Mouse (Mus musculus): ENCODE data around the gene Chek2. TPM values are rescaled to one million over a fixed set of nuclear protein-coding genes. Genes with fewer than 3 reads are reported as not detected.
A peak's percentile ranks its signal among the peaks of the same experiment; 100 is the strongest.
"Not testable (repeated sequence)": the region's sequence is repeated elsewhere in the genome, so short reads cannot be mapped to it uniquely, and the experiment has no call there.

The Chek2 gene
- polyA plus RNA-seq, 1 experiment from 2014 or later, result 37.2 TPM

GRCm38 (mm10) chr5:110808061-110808631 lies 31.6 kb upstream of the Chek2 start:
- Histone ChIP-seq H3K9me3 (replicated peaks) (no peaks in the 10 kb centered on the region), H3K9ac (peak overlapping the region; percentile 99), H3K27ac (replicated peaks) (peak overlapping the region; percentile 93), H3K36me3 (replicated peaks) (peaks cover 35% of the 10 kb centered on the region), H3K4me1 (replicated peaks) (peaks cover 69% of the 10 kb centered on the region), H3K4me2 (peak overlapping the region; percentile 88), H3K4me3 (replicated peaks) (peak overlapping the region; percentile 96), H3K27me3 (no peaks in the 10 kb centered on the region)
- whole genome bisulfite sequencing (ENCODE audit: insufficient replicate concordance), result under 1% methylated on average over 14 of the region's 14 CpGs
- ATAC-seq (ENCODE audit: insufficient read depth), result peak; percentile 75

- H3K4me3 ChIP-seq (replicated peaks), result peak overlapping the region; percentile 96
- H3K9me3 ChIP-seq (replicated peaks), result no peaks in the 10 kb centered on the region
- H3K4me2 ChIP-seq, result peak overlapping the region; percentile 88
- H3K36me3 ChIP-seq (replicated peaks), result peaks cover 32% of the 10 kb centered on the region
- no peak for ATAC-seq (ENCODE audit: insufficient read depth)
- peak overlapping the region; percentile 93 for H3K27ac ChIP-seq (replicated peaks)
- no peaks in the 10 kb centered on the region for H3K27me3 ChIP-seq
- peak overlapping the region; percentile 99 for H3K9ac ChIP-seq
- peaks cover 60% of the 10 kb centered on the region for H3K4me1 ChIP-seq (replicated peaks)
- WGBS (ENCODE audit: insufficient replicate concordance), result 2% methylated on average over 27 of the region's 27 CpGs
Measured at GRCm38 (mm10) chr5:110808821-110809666, 30.7 kb upstream of the Chek2 start.

GRCm38 (mm10) chr5:110809667-110810325 lies 30.0 kb upstream of the Chek2 start, which contains the start of gene Ulk1:
Ulk1 (minus strand) TSS chr5:110810097.
- Histone ChIP-seq H3K4me1 (replicated peaks) (peaks cover 53% of the 10 kb centered on the region), H3K27me3 (no peaks in the 10 kb centered on the region), H3K9ac (peak within 1 kb of the TSS; percentile 99), H3K27ac (replicated peaks) (peak within 1 kb of the TSS; percentile 93), H3K4me3 (replicated peaks) (peak within 1 kb of the TSS; percentile 96), H3K9me3 (replicated peaks) (no peaks in the 10 kb centered on the region), H3K4me2 (peak within 1 kb of the TSS; percentile 88), H3K36me3 (replicated peaks) (peaks cover 26% of the 10 kb centered on the region)
- under 1% methylated on average over 80 of the region's 80 CpGs for WGBS (ENCODE audit: insufficient replicate concordance)
- peak; percentile 85 for ATAC-seq (ENCODE audit: insufficient read depth)

GRCm38 (mm10) chr5:110824421-110824820 lies 15.4 kb upstream of the Chek2 start:
- Histone ChIP-seq H3K4me1 (replicated peaks) (0 out of 2 replicates have a peak, but pooled peaks cover 3% of the 10 kb centered on the region), H3K27ac (replicated peaks) (no peak overlapping the region), H3K9me3 (replicated peaks) (no peaks in the 10 kb centered on the region), H3K36me3 (replicated peaks) (peaks cover 18% of the 10 kb centered on the region), H3K4me3 (replicated peaks) (no peak overlapping the region), H3K4me2 (no peak overlapping the region), H3K27me3 (peaks cover 6% of the 10 kb centered on the region; the same call in 1 of the 2 replicates), H3K9ac (no peak overlapping the region)
- 69% methylated on average over 4 of the region's 4 CpGs for WGBS (ENCODE audit: insufficient replicate concordance)
- no peak for ATAC-seq (ENCODE audit: insufficient read depth)

GRCm38 (mm10) chr5:110826781-110827495 lies 12.8 kb upstream of the Chek2 start:
- no peak overlapping the region for H3K4me3 ChIP-seq (replicated peaks)
- H3K4me2 ChIP-seq, result no peak overlapping the region
- H3K27ac ChIP-seq (replicated peaks), result no peak overlapping the region
- H3K9ac ChIP-seq, result no peak overlapping the region
- peaks cover 39% of the 10 kb centered on the region for H3K36me3 ChIP-seq (replicated peaks)
- WGBS (ENCODE audit: insufficient replicate concordance), result 82% methylated on average over 8 of the region's 8 CpGs
- H3K27me3 ChIP-seq, result peaks cover 3% of the 10 kb centered on the region; the same call in 1 of the 2 replicates
- ATAC-seq (ENCODE audit: insufficient read depth), result no peak
- peaks cover 3% of the 10 kb centered on the region; the same call in 1 of the 2 replicates for H3K4me1 ChIP-seq (replicated peaks)
- H3K9me3 ChIP-seq (replicated peaks), result no peaks in the 10 kb centered on the region

- H3K4me2 ChIP-seq, result no peak overlapping the region
- peaks cover 3% of the 10 kb centered on the region; the same call in 1 of the 2 replicates for H3K4me1 ChIP-seq (replicated peaks)
- H3K9me3 ChIP-seq (replicated peaks), result no peaks in the 10 kb centered on the region
- 0 out of 2 replicates have a peak, but pooled peaks have one; percentile 5 for ATAC-seq (ENCODE audit: insufficient read depth)
- no peak overlapping the region for H3K9ac ChIP-seq
- no peak overlapping the region for H3K4me3 ChIP-seq (replicated peaks)
- no peaks in the 10 kb centered on the region for H3K27me3 ChIP-seq
- 77% methylated on average over 5 of the region's 5 CpGs for WGBS (ENCODE audit: insufficient replicate concordance)
- H3K27ac ChIP-seq (replicated peaks), result no peak overlapping the region
- peaks cover 46% of the 10 kb centered on the region for H3K36me3 ChIP-seq (replicated peaks)
Measured at GRCm38 (mm10) chr5:110827576-110827975, 12.2 kb upstream of the Chek2 start.

- no peak overlapping the region for H3K4me2 ChIP-seq
- ATAC-seq (ENCODE audit: insufficient read depth), result no peak
- H3K36me3 ChIP-seq (replicated peaks), result peaks cover 66% of the 10 kb centered on the region
- H3K4me1 ChIP-seq (replicated peaks), result peaks cover 28% of the 10 kb centered on the region
- H3K4me3 ChIP-seq (replicated peaks), result no peak overlapping the region
- H3K27me3 ChIP-seq, result no peaks in the 10 kb centered on the region
- no peaks in the 10 kb centered on the region for H3K9me3 ChIP-seq (replicated peaks)
- H3K9ac ChIP-seq, result no peak overlapping the region
- 84% methylated on average over 5 of the region's 5 CpGs for WGBS (ENCODE audit: insufficient replicate concordance)
- no peak overlapping the region for H3K27ac ChIP-seq (replicated peaks)
Measured at GRCm38 (mm10) chr5:110831036-110831720, 8.6 kb upstream of the Chek2 start.

GRCm38 (mm10) chr5:110835959-110836358 lies 3.8 kb upstream of the Chek2 start:
- WGBS (ENCODE audit: insufficient replicate concordance), result 3% methylated on average over 3 of the region's 3 CpGs
- Histone ChIP-seq H3K4me2 (peak overlapping the region; percentile 71), H3K9me3 (replicated peaks) (no peaks in the 10 kb centered on the region), H3K27me3 (no peaks in the 10 kb centered on the region), H3K4me3 (replicated peaks) (peak overlapping the region; percentile 81), H3K36me3 (replicated peaks) (peaks cover 40% of the 10 kb centered on the region), H3K4me1 (replicated peaks) (peaks cover 57% of the 10 kb centered on the region), H3K27ac (replicated peaks) (peak overlapping the region; percentile 98), H3K9ac (peak overlapping the region; percentile 87)
- ATAC-seq (ENCODE audit: insufficient read depth), result peak; percentile 77

GRCm38 (mm10) chr5:110838016-110838415 lies 1.8 kb upstream of the Chek2 start:
- Histone ChIP-seq H3K4me3 (replicated peaks) (peak overlapping the region; percentile 81), H3K4me1 (replicated peaks) (peaks cover 76% of the 10 kb centered on the region), H3K4me2 (peak overlapping the region; percentile 71), H3K27ac (replicated peaks) (peak overlapping the region; percentile 98), H3K36me3 (replicated peaks) (peaks cover 40% of the 10 kb centered on the region), H3K9ac (peak overlapping the region; percentile 87)
- not testable (repeated sequence) for H3K9me3 ChIP-seq (replicated peaks); ATAC-seq (ENCODE audit: insufficient read depth); H3K27me3 ChIP-seq
- 30% methylated on average over 5 of the region's 5 CpGs for WGBS (ENCODE audit: insufficient replicate concordance)

GRCm38 (mm10) chr5:110839038-110839677 lies 621 bp upstream of the Chek2 start:
- H3K4me3 ChIP-seq (replicated peaks), result peak overlapping the region; percentile 81
- H3K27ac ChIP-seq (replicated peaks), result peak overlapping the region; percentile 98
- peak; percentile 14; the same call in 1 of the 2 replicates for ATAC-seq (ENCODE audit: insufficient read depth)
- peak overlapping the region; percentile 71 for H3K4me2 ChIP-seq
- H3K4me1 ChIP-seq (replicated peaks), result peaks cover 71% of the 10 kb centered on the region
- 1% methylated on average over 28 of the region's 28 CpGs for WGBS (ENCODE audit: insufficient replicate concordance)
- no peaks in the 10 kb centered on the region for H3K9me3 ChIP-seq (replicated peaks)
- H3K27me3 ChIP-seq, result no peaks in the 10 kb centered on the region
- H3K9ac ChIP-seq, result peak overlapping the region; percentile 87
- H3K36me3 ChIP-seq (replicated peaks), result peaks cover 40% of the 10 kb centered on the region
